Mouse (Mus musculus): ENCODE measurements around the gene Prkca.

DNA sequence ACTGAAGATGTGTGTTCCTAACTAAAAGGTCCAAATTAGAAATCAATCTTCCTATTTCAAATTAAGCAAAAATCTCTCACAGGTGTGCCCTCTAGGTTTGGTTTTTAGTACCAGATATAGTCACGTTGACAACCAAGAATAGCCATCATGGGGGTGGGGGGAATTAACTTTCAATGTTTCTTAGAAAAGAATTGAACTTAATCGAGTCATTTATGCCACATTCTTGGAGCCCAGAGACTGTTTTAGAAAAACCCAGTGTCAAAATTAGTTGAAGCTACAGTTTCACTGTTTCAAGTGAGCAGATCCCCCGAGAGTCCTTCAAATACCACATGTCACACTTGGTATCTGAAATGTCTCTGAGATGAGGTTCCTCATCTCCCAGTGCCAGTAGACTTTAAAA is 173.6 kb downstream of the Prkca start:
- no peak for TF ChIP-seq POLR2A (IDR thresholded peaks at IDR 0.05; ENCODE audit: low read depth, low read length)
- no peak for TF ChIP-seq CTCF (conservative IDR thresholded peaks at IDR 0.05; ENCODE audit: insufficient read depth, insufficient read length, low read depth, low read length)
